Mouse (Mus musculus) adrenal gland, postnatal 36 days (tissue): Measurements from ENCODE around the gene Il9r. TPM values are rescaled to one million over a fixed set of nuclear protein-coding genes. Genes with fewer than 3 reads are reported as not detected.

Experiments used
- DNase-seq, 2 experiments: peaks; one replicate each; pipeline ENCODE4 v3.0.0; 2021; ENCODE audit warnings: mixed read lengths in 1 of 2
- total RNA-seq, 2 experiments: library from RNA; stranded (reverse); gene quantifications; 2 replicates each; pipeline ENCODE4 v1.2.3; 2021

The Il9r gene
- total RNA-seq, 2 experiments from 2014 or later = 0.26 to 0.96 TPM

- no peak for DNase-seq
Measured at GRCm38 (mm10) chr11:32157791-32158594, 42.1 kb downstream of the Il9r start.

GRCm38 (mm10) chr11:32156854-32157630, 43.0 kb downstream of the Il9r start:
- no peak for DNase-seq

GRCm38 (mm10) chr11:32153216-32153615, 46.9 kb downstream of the Il9r start:
- DNase-seq = no peak

- DNase-seq = no peak
Measured at GRCm38 (mm10) chr11:32152814-32153213, 47.3 kb downstream of the Il9r start.

- no peak for DNase-seq
Measured at GRCm38 (mm10) chr11:32151243-32151642, 48.8 kb downstream of the Il9r start.

GRCm38 (mm10) chr11:32149605-32150004, 50.5 kb downstream of the Il9r start:
- no peak for DNase-seq

GRCm38 (mm10) chr11:32142771-32143170, 57.3 kb downstream of the Il9r start:
- no peak for DNase-seq

GRCm38 (mm10) chr11:32141627-32142586, 58.2 kb downstream of the Il9r start:
- no peak for DNase-seq

- DNase-seq = peak; percentile 65 to 75
Measured at GRCm38 (mm10) chr11:32141034-32141433, 59.0 kb downstream of the Il9r start.

GRCm38 (mm10) chr11:32139528-32139961, 60.5 kb downstream of the Il9r start:
- no peak for DNase-seq

- DNase-seq = no peak
Measured at GRCm38 (mm10) chr11:32138614-32138964, 61.5 kb downstream of the Il9r start.

- no peak for DNase-seq
Measured at GRCm38 (mm10) chr11:32137719-32138613, 62.1 kb downstream of the Il9r start.

Other genes with a start within 250 kb of the Il9r start
- gene 4930524B15Rik, start 234.7 kb downstream of the Il9r start, total RNA-seq = not detected
- 10 to 100 TPM; 24.3 to 26.1 TPM for gene Nsg2, start 199.8 kb downstream of the Il9r start, total RNA-seq
- 10 to 100 TPM; 14.8 to 19.4 TPM for gene Snrnp25, start 5.1 kb upstream of the Il9r start, total RNA-seq
- gene Rhbdf1, start 22.0 kb upstream of the Il9r start, total RNA-seq = 10 to 100 TPM; 24.7 to 36.8 TPM
- gene Mpg, start 26.2 kb upstream of the Il9r start, total RNA-seq = 10 to 100 TPM; 22.1 to 22.7 TPM
- gene Nprl3, start 67.4 kb upstream of the Il9r start, total RNA-seq = 10 to 100 TPM; 62.9 to 65.2 TPM
- not detected for gene Hba-x, start 76.1 kb upstream of the Il9r start, total RNA-seq
- 1,000 to 10,000 TPM; 2,230 to 3,771 TPM for gene Hba-a1, start 83.2 kb upstream of the Il9r start, total RNA-seq
- not detected for gene Hbq1b, start 86.7 kb upstream of the Il9r start, total RNA-seq
- gene Hba-a2, start 96.2 kb upstream of the Il9r start, total RNA-seq = 1,000 to 10,000 TPM; 1,676 to 2,955 TPM
- under 1 TPM; 0.49 to 0.93 TPM for gene Hbq1a, start 99.8 kb upstream of the Il9r start, total RNA-seq
- 10 to 100 TPM in 1 of 2 experiments, 1 to 10 TPM in 1; 5.7 to 10.7 TPM for gene Sh3pxd2b, start 147.5 kb upstream of the Il9r start, total RNA-seq